Mouse (Mus musculus) gastrocnemius, postnatal 36 days (tissue): Measurements from ENCODE around the gene Ncapd3. TPM values are rescaled to one million over a fixed set of nuclear protein-coding genes. Genes with fewer than 3 reads are reported as not detected.

ENCODE experiments used
- DNase-seq, 2 experiments: peaks; one replicate each; pipeline ENCODE4 v3.0.0; 2022
- intact Hi-C: fragments of 180-260 bp; cut with DNase I; formaldehyde crosslinking; loops from one replicate; pipeline ENCODE4 v1.15.1; 2025
- long read RNA-seq, 2 experiments: library from polyadenylated mRNA; stranded (forward); transcript quantifications; one replicate each; pipeline ENCODE4 v2.0.0; 2021
- total RNA-seq, 2 experiments: library from RNA; stranded (reverse); gene quantifications; 2 replicates each; pipeline ENCODE4 v1.2.3; 2021

Ncapd3 gene
- total RNA-seq, result 1 to 10 TPM; 5.6 to 6.3 TPM
- long read RNA-seq, experiment 1, result 0 reads
- long read RNA-seq, experiment 2, full-length matches to known transcripts, result 1 of 3 reads
- long read RNA-seq, experiment 2, partial matches to known transcripts, result 2 of 3 reads
- long read RNA-seq, experiment 2, other reads (novel, unspliced or antisense), result 0 of 3 reads

- peak; percentile 93 to 94 for DNase-seq
- intact Hi-C loops, result no loop called here
These were observed at the start of gene Ncapd3, which contains the start of gene Vps26b for GRCm38 (mm10) chr9:27029828-27030762. Gene Ncapd3 (plus strand): TSS chr9:27030175. Gene Vps26b (minus strand): TSS chr9:27030065.

- intact Hi-C loops, result no loop called here
- DNase-seq, result no peak
These were observed 44.8 kb upstream of the Ncapd3 start for GRCm38 (mm10) chr9:26985090-26985613.

- DNase-seq, result no peak
- intact Hi-C loops, result no loop called here
These were observed 44.2 kb upstream of the Ncapd3 start for GRCm38 (mm10) chr9:26985668-26986277.

GRCm38 (mm10) chr9:26990181-26990580 is 39.8 kb upstream of the Ncapd3 start:
- no peak for DNase-seq
- intact Hi-C loops, result no loop called here

- intact Hi-C loops, result no loop called here
- no peak for DNase-seq
These were observed 36.9 kb upstream of the Ncapd3 start for GRCm38 (mm10) chr9:26993118-26993517.

GRCm38 (mm10) chr9:26993900-26994299 is 36.1 kb upstream of the Ncapd3 start:
- intact Hi-C loops, result no loop called here
- no peak for DNase-seq

- no peak for DNase-seq
- intact Hi-C loops, result no loop called here
These were observed 32.9 kb upstream of the Ncapd3 start for GRCm38 (mm10) chr9:26997062-26997461.

- DNase-seq, result no peak
- intact Hi-C loops, result no loop called here
These were observed 32.5 kb upstream of the Ncapd3 start for GRCm38 (mm10) chr9:26997501-26997900.

- intact Hi-C loops, result no loop called here
- DNase-seq, result peak in 1 of 2 experiments; percentile 8
These were observed 31.1 kb upstream of the Ncapd3 start for GRCm38 (mm10) chr9:26998669-26999460.

GRCm38 (mm10) chr9:26999461-27000395 is 30.2 kb upstream of the Ncapd3 start, which contains the start of the genes Acad8 and Thyn1:
Gene Acad8 (minus strand): TSS chr9:26999566.
Gene Thyn1 (plus strand): TSS chr9:26999710.
- intact Hi-C loops, result no loop called here

GRCm38 (mm10) chr9:27005231-27005630 is 24.7 kb upstream of the Ncapd3 start:
- intact Hi-C loops, result no loop called here
- no peak for DNase-seq

More at GRCm38 (mm10) chr9:26999461-27000395, 30.2 kb upstream of the Ncapd3 start, which contains the start of the genes Acad8 and Thyn1:
- peak; percentile 87 to 93 for DNase-seq

- DNase-seq, result no peak
- intact Hi-C loops, result no loop called here
These were observed 24.0 kb upstream of the Ncapd3 start for GRCm38 (mm10) chr9:27005933-27006332.

- no peak for DNase-seq
- intact Hi-C loops, result no loop called here
These were observed 23.1 kb upstream of the Ncapd3 start for GRCm38 (mm10) chr9:27006866-27007265.

- intact Hi-C loops, result no loop called here
- no peak for DNase-seq
These were observed 20.7 kb upstream of the Ncapd3 start for GRCm38 (mm10) chr9:27009231-27009630.

GRCm38 (mm10) chr9:27011572-27011971 is 18.4 kb upstream of the Ncapd3 start:
- intact Hi-C loops, result no loop called here

GRCm38 (mm10) chr9:27018961-27019360 is 11.0 kb upstream of the Ncapd3 start:
- intact Hi-C loops, result no loop called here
- no peak for DNase-seq

More at GRCm38 (mm10) chr9:27011572-27011971, 18.4 kb upstream of the Ncapd3 start:
- no peak for DNase-seq

GRCm38 (mm10) chr9:27023681-27024080 is 6.3 kb upstream of the Ncapd3 start:
- intact Hi-C loops, result no loop called here

GRCm38 (mm10) chr9:27026708-27027107 is 3.3 kb upstream of the Ncapd3 start:
- no peak for DNase-seq
- intact Hi-C loops, result no loop called here

More at GRCm38 (mm10) chr9:27023681-27024080, 6.3 kb upstream of the Ncapd3 start:
- no peak for DNase-seq
